Mouse (Mus musculus): ENCODE measurements around the gene Alad.

Gene Alad

DNA sequence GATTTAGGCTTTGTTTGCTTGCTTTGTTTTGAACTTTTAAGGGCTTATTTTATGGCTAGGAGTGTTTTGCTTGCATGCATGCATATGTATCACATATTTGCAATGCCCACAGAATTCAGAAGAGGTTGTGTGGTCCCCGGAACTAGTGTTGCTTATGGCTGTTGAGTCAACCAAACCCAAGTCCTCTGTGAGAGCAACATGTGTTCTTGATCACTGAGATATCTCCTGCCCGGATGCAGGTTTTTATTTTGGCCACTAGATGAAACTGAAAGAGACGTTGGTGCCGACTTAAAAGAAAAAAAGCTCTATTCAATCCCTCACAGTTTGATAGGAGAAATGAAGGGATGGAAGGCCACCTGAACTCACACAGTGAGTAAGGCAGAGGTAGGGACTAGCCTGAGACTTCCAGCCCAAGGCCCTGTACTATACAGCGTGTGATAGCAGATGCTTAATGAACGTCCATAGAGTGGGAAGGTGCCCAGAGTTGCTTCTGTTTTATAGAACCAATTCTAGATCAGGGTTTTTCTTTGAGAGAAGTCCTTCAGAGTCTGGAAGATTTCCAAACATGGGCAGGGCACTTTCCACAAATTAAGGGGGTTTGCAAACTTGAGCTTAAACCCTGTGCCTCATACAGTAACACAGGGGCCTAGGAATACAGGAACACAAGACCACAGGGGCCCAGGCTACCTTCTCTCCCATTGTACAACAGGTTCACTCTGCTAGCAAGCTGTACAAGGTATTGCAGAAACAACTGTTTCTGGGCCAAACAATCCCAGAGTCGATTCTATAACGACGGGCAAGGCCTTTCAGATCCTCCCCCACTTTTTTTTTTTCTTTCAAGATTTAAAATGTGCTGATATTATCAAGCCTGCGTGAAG lies 1.9 kb downstream of the Alad start:
- peak in 1 of 2 experiments; percentile 60 for DNase-seq (ENCODE audit: low spot score in 2 of 2)

DNA sequence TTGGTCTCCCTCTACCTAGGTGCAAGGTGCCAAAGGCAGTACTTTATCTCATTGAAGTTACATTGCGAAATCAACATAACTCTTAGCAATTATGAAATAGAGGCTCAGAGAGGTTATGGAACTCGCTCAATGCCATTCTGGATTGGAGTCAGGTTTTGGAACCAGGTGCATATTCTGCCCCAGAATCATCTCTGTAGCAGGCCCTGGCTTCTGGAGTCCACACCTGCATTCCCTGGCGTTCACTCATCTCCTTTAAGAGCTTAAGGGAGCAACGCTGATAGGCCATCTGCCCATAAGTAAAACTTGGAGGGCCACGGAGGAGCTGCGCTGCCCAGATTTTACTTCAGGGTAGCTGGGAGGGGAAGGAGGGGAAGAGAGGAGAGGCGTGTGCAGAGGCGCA lies 2.7 kb downstream of the Alad start:
- DNase-seq (ENCODE audit: low spot score in 2 of 2), result peak; percentile 39 to 69

DNA sequence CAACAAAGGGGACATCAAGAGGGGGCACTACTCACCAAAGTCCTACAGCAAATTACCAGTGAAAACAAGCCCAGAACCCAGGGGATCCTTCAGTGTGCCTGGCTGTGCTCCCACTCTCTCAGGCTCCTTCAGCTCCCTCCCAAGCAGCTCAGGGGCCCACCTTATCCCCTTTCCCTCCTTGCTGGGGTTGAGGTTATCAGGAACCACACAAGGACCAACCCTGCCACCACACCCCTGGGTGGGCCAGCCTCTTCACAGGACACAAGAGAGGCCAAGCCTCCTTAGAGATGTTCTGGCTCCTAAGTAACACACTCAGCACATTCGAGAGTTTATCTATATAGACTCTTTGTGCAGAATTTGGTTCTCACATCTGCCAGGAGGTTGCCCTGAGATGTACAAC lies 3.1 kb downstream of the Alad start:
- peak; percentile 87 to 88 for DNase-seq (ENCODE audit: low spot score in 2 of 2)

DNA sequence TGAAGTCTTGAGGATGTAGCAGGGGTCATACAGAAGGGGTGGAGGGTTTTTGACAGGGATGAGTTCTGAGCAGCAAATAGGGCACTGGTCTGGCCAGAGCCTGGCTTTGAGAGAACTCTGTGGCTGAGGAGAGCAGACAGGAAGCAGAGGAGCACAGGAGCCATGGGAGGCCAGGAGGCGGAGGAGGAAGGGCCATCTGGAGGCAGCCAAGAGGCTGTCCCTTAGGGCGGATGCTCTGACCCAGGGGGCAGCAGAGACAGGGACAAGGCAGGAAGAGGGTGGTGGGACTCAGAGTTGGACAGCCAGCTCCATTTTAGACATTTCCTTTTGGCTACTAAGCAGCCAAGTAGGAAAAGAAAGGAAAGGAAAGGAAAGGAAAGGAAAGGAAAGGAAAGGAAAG lies 3.6 kb downstream of the Alad start:
- DNase-seq (ENCODE audit: low spot score in 2 of 2), result peak; percentile 57 to 75

DNA sequence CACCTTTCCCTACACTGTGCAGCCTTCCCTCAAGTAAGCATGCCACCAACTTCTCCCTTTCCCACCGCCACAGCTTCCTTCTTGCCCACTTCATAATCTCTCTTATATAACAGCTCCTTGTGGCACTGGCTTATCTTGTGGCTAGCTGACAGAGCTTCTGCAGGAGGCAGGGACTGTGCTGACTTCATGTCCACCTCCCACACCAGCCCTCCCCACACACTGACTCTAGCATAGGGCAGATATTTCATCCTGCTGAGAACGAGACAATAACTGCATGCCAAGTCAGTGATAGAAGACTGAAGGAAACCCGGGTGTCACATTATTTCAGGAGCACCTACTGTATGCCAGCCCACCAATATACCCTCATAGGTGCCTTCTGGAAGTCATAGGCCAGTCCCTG lies 4.2 kb downstream of the Alad start:
- peak; percentile 38 to 69 for DNase-seq (ENCODE audit: low spot score in 2 of 2)

DNA sequence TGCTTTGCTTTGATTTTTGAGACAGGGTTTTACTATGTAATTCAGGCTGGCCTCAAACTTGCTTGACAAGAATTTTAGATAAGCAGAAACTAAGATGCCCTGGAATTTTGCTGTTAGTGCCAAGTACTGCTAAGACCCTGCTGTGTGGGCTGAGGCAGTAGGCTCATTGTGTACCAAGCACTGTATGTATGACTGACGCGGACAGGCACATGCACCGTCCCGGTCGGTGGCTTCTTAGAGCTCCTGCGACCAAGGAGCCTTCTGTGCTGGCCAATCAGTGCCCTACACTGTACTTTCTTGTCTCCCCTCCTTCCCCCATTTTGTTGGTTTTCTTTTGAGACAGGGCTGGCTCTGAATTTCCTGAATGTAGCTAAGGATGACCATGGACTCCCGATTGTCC lies 4.7 kb downstream of the Alad start:
- peak in 1 of 2 experiments; percentile 62 for DNase-seq (ENCODE audit: low spot score in 2 of 2)

DNA sequence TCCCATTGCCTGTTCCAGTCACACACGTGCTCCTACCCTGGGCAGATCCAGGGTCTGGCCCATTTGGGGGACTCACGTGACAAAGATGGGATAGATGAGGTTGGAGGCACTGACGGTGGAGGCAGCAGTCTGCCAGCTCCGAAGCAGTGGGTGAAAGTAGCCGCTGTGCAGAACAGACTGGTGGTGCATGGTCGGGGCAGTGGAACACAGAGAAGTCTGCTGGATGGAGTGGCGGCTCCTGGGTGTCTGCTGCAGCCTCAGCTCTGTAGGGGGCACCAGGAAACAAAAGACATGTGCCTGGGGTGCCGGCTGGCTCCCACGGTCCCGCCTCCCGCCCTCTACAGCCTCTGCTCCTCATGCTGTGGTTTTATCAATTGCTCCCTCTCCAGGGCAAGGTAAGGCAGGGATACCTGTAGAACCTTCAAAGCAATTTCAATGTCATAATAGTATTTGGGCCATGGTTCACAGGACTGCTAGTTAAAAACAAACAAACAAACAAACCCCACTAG lies 5.7 kb downstream of the Alad start:
- peak in 1 of 2 experiments; percentile 63 for DNase-seq (ENCODE audit: low spot score in 2 of 2)

- DNase-seq (ENCODE audit: low spot score in 2 of 2), result peak in 1 of 2 experiments; percentile 67
These were observed 9.8 kb downstream of the Alad start for GRCm38 (mm10) chr4:62509946-62510345.

DNA sequence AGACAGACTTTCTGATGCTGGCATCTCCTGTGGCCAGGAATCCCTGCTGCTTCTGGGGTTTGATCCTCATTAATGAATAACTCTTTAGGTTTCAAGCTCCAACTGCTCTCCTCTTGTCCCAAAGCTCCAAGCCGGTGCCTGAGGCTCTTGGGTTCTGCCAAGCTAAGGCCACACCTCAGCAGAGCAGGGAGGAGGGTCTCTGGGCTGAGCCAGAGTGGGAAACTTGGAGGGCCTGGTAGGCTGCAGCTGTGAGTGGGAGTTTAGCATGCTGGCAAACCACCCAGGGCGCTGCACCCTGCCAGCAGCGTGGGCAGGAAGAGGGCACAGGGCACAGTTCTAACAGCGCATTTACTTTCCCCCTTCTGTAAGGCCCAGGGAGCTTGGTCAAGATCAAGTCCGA lies 10.9 kb downstream of the Alad start:
- no peak for DNase-seq (ENCODE audit: low spot score in 2 of 2)

DNA sequence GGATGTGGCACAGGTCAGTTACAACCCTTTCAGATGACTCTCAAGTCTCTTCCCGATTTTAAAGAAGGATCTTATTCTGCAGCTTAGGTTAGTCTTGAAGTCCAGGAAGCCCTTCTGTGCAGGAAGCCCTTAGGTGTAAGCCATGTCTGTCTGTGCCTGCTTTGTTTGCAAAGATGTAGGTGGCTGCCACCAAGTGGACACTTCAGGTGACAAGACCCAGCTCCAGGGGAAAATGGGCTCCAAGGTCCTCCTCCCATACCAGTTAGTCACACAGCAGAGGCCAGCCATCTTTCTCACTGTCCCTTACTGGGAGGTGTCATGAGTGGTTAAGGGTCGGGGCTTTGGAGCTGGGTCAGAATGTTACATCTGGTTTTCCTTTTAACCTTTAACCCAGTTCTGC lies 12.9 kb downstream of the Alad start:
- DNase-seq (ENCODE audit: low spot score in 2 of 2), result peak; percentile 44 to 73

- no peak for DNase-seq (ENCODE audit: low spot score in 2 of 2)
These were observed 13.7 kb downstream of the Alad start for GRCm38 (mm10) chr4:62505991-62506390.

DNA sequence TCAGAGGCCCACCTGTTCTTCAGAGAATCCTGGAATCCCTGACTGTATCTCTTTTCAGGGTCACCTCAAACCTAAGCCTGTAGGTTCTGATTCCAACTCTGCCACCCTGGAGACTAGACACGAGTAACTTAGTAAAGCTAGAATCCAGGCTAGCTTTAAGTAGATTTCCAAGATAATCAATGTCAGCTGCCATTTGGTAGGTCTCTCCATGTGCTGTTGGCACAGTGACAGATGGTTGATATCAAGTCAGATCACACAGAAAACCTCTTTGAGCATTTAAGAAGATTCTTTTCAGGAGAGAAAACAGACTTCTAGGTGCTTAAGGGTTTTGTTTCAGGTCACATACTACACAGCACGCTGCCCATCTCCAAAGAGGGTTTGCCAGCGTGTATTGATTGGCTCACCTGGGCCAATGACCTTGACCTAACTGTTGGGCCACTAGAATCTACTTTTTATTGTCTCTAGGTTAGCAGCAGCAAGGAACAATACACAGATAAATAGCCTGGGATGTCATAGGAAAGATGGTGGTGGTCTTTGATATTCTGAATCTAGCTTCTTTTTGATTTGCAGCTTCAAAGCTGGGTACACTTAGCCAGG lies 16.2 kb downstream of the Alad start, which contains the start of gene Hdhd3:
Hdhd3 (minus strand) TSS at position 94 of the 597 bp plus-strand sequence.
- no peak for DNase-seq (ENCODE audit: low spot score in 2 of 2)

- DNase-seq (ENCODE audit: low spot score in 2 of 2), result no peak
These were observed 16.7 kb downstream of the Alad start for GRCm38 (mm10) chr4:62502969-62503368.

DNA sequence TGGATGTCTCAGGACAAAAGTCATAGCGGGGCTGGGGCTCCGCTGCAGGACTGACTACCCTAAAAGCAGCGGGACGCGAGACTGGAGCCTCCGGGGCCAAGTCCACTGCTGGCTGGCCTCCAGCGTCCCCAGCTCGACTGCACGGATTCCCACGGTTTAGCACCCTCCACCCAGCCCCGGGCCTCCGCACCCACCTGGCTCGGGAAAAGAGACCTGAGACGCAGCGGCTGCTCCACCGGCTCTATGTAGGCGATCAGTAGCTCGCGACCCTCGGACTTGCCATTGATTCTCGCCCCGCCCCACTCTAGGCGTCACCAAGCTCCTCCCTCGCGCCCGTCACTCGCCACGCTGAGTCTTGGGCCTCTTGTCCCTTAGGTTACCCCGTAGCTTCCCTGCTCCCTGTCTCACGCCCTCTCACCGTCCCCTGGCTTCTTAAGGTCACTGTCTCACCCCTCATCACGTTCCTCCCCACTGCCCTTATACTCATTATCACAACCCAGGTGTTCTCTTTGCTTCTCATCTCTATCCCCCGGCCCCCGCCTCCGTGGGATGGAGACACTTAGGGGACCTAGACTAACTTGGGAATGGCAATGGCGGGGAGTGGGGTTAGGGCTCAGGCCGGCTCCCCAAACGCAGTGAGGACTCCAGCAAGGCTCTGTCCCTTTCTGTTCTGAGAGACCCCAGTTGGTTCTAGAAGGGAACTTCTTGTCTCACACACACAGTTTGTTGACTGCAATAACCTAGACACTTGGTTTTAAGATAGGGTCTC lies 17.6 kb downstream of the Alad start:
- DNase-seq (ENCODE audit: low spot score in 2 of 2), result peak; percentile 84 to 90

GRCm38 (mm10) chr4:62501534-62501933 lies 18.2 kb downstream of the Alad start:
- no peak for DNase-seq (ENCODE audit: low spot score in 2 of 2)

GRCm38 (mm10) chr4:62500799-62501198 lies 18.9 kb downstream of the Alad start:
- no peak for DNase-seq (ENCODE audit: low spot score in 2 of 2)

- no peak for DNase-seq (ENCODE audit: low spot score in 2 of 2)
These were observed 22.9 kb downstream of the Alad start for GRCm38 (mm10) chr4:62496815-62497214.

DNA sequence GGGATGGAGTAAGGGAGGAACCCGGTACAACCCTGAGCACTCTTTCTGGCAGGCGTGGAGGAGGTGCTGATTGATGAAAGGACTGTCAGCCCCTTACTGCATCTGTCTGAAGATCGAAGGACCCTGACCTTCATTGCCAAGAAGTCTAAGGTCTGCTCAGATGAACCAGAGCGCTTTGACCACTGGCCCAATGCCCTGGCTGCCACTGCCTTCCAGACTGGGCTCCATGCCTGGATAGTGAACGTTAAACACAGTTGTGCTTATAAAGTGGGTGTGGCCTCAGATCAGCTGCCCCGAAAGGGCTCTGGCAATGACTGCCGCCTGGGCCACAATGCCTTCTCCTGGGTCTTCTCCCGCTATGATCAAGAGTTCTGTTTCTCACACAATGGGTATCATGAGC lies 23.8 kb downstream of the Alad start:
- DNase-seq (ENCODE audit: low spot score in 2 of 2), result no peak

- DNase-seq (ENCODE audit: low spot score in 2 of 2), result no peak
These were observed 25.5 kb downstream of the Alad start for GRCm38 (mm10) chr4:62494230-62494629.

DNA sequence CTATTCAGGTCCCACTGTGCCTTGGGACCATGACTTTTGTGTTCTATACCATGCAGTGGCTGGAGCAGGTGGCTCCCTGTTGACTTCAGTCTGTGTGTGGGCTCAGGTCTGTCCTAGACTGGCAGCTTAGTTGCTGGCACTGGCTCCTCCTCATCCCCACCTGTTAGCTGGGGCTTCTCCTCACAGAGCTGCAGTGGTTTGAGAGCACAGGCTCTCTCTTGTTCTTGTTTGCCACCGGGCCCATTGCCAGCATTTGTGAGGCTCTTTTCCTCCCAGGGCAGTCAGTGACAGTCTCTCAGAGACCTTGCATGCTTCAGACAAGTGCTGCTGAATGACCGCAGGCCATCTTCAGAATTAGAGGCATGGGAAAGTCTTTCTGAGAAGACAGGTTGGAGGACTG lies 27.0 kb downstream of the Alad start:
- DNase-seq (ENCODE audit: low spot score in 2 of 2), result no peak

- DNase-seq (ENCODE audit: low spot score in 2 of 2), result no peak
These were observed 31.8 kb downstream of the Alad start for GRCm38 (mm10) chr4:62487914-62488313.

DNA sequence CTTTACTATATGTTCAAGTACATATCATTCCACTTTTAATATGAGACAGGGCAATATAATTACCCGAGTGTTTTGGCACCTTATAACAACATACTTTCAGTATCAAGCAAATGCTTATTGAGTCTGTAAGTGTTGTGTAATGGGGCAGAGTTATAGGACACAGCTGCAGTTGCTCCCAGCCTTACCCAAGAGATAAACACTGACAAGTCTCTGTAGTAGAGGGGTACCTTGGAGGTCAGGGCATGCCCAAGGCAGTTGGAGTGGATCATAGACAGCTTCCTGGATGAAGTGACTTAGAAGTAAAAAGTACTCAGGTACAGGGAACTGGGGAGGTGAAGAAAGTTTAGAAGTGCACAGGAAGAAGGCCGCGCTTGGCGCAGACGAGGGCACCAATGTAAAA lies 32.5 kb downstream of the Alad start:
- no peak for DNase-seq (ENCODE audit: low spot score in 2 of 2)
